Mouse (Mus musculus) erythroid progenitor cell, adult 5-6 weeks (primary cell): ENCODE measurements around the gene Tomm40l. TPM values are rescaled to one million over a fixed set of nuclear protein-coding genes. Genes with fewer than 3 reads are reported as not detected.

Experiments used
- ATAC-seq: replicated peaks from 2 replicates; pipeline ENCODE4 v1.8.0; 2016; ENCODE audit warnings: moderate number of reproducible peaks, mild to moderate bottlenecking, moderate TSS enrichment, inconsistent platforms; ENCODE audit not compliant: poor library complexity, low FRiP score, severe bottlenecking
- total RNA-seq, 2 experiments: library from RNA; stranded (forward) in 1 of 2; stranded (reverse) in 1 of 2; fragments of 150-400 nt in 1 of 2; fragments of 186-747, 209-891 nt in 1 of 2; gene quantifications; 2 replicates each; pipeline versions ENCODE4 v1.2.3 to v1.2.4; 2015 to 2017; ENCODE audit warnings: low replicate concordance in 2 of 2

Gene Tomm40l
- total RNA-seq, 2 experiments from 2014 or later = 4.0 to 4.2 TPM

DNA sequence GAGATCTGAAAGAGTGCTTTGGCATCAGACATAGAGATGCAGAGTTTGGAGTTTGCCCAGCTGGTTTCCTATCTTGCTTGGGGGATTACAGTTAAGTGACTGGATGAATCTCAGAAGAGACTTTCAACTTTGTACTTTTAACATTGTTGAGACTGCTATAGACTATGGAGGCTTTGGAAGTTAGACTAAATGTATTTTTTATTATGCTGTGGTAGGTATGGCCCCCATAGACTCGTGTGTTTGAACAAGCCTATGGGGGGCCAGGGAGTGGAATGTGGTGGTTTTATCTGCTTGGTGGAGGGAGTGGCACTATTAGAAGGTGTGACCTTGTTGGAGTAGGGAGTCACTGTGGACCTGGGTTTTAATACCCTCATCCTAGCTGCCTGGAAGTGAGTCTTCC is 22.8 kb downstream of the Tomm40l start:
- no peak for ATAC-seq

DNA sequence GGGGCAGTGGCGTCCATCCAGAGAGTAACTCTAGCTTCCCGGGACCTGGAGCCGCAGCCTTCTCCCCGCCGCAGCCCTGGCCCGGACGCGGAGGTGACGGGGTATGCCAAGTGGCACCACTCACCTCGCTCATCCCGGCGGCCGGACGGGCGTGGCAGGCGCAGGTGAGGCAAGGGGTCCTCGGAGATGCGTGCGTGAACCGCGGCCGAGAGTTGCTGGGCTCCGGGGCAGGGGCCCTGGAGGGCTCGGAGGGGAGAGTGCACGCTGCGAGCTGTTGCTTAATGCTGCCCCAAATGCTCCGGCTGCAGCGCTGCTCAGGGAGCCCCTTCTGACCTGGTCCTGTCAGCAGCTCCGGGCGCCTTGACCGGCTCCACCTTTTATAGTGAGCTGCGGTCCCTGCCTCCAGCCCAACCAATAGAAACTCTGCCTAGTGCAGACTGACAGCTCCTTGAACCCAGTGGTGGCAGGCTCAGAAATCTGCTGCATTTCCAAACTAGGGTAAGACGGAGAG is 26.4 kb downstream of the Tomm40l start, which contains the start of gene Pcp4l1:
Pcp4l1 (minus strand) TSS at position 382 of the 511 bp plus-strand sequence.
- no peak; the same call in 1 of the 2 replicates for ATAC-seq

DNA sequence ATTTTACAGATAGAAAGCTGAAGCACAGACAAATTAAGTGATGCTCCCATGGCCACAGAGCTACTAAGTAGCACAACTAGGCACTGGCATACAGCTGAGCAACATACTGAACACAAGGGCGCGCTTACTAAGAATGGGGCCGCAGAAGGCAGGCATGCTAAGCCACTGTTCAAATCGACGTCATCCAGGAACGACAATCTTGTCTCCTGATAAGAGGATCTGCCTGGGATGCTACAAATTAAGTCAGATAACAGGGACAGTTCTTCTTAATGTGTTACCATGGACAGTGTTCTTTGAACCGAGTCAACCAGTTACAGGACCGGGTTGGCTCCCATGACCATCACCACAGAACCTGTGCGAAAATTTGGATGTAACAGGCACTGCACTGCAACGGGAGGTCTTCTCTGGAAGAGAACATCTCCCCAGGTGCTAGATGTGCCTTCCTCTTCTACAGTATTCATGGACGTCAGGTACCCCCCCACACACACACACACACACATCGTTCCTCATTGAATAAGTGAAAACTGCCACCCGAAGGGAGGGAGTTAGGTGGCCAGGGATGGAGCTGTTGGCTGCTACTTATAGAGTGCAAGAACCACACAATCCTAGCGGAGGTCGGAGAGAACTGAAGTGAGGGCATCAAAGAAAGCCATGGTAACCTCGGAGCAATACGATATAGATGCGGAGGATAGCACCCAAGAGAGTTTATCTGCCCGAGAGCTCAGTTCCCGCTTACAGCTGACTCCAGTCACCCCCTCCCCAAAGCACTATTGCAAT is 27.1 kb downstream of the Tomm40l start:
- ATAC-seq = no peak

DNA sequence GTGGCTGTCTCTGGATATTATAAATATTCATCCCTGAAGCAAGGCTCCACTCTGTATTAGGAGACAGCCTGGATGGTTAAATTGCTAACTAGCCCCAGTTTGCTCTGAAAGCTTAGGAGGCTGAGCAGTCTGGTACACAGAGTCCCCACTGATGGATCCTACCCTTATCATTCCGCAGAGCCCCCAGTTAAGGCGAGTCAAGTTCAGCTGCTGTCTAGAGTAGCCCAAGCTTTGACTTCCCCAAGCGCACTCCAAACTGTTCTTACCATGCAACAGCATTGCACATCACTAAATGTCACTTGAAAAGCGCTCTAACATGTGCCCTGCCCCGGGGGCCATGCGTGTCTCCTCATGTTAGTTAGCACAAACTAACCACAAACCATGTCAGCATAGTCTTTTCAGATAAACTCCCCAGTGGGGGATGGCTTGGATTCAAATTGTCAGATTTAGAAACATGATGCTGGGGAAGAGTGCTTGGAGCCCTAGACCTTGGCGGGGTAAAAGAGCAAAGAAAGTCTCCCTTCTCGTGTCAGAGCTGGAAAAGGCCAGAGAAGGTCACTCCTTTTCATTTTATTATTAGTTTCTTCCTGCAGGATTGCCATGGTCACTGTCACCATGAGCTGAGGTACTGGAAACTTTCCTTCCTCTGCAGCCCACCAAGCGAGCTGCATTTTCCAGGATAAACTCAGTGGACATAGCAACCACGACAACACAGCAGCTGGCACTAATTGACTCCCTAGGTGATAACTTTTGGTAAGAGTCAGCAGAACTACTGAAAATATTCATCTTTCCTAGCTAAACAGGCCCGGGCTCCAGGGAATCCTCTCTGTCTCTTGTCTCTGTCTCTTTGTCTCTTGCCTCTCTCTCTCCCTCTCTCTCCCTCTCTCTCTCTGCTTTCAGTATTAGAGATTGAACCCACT is 28.1 kb downstream of the Tomm40l start:
- no peak for ATAC-seq

DNA sequence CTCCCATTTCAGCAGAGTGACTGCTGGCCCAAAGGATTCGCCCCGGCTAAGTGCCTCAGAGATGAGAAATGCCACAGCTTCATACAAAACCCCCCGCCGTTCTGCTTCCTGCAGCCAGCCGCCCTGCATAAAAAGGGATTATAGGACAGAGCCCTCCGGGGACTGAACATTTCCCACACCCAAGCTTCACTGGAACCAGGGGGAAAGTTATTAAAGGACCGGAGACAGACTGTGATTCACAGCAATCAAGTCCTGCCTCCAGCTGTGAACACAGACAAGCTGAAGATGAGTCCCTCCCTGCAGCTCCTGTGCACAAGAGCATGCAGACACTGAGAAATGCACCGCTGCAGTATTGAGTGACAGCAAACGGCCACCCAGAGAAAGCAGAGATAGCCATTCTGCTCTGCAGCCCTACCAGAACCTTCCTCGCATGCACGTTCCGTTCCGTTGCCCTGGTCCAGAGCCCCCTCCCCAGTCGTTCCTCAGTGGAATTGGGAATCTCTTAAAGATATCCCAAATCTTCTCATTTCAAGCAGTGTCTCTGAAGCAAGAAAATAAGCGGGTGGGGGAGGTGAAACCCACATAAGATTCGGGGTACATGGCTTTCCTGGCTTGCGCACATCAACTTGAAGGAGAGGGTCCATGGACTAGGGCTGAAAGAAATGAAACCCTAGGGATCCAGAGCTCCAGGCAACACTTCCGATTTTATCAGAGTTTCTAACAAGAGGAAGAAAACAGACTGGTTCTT is 29.0 kb downstream of the Tomm40l start:
- ATAC-seq = no peak

DNA sequence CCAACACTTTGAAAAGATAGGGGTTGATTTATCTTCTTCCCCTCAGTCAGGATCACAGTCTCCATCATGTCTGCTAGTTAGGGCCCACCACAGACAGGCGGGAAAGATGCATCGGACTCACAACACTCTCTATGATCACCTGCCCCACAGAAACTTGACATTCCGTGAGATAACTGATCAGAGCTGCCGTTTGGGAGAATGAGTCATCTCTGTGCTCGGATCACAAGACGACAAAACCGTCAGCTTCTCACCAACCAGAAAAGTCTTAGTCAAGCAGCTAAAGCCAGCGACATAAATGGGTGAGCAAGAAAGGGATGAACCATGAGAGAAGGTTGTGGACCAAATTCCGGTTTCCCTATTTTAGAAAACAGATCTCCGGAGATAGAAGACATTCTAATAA is 30.0 kb downstream of the Tomm40l start:
- no peak for ATAC-seq

DNA sequence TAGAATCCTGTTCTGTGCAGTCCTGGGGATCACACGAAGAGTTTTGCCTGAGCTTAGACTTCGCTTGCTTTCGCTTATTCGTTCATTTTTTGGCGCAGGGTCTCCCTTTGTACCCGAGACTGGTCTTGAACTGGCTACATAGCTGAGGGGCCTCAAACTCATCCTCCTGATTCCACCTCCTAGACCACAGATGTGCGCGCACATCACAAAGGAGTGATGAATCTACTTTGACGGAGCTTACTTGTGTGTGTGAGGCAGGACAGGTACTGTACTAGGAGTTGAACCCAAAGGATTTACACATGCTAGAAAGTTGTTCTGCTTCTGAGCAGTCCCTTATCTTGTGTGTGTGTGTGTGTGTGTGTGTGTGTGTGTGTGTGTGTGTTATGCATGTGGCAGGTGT is 31.5 kb downstream of the Tomm40l start:
- no peak for ATAC-seq

DNA sequence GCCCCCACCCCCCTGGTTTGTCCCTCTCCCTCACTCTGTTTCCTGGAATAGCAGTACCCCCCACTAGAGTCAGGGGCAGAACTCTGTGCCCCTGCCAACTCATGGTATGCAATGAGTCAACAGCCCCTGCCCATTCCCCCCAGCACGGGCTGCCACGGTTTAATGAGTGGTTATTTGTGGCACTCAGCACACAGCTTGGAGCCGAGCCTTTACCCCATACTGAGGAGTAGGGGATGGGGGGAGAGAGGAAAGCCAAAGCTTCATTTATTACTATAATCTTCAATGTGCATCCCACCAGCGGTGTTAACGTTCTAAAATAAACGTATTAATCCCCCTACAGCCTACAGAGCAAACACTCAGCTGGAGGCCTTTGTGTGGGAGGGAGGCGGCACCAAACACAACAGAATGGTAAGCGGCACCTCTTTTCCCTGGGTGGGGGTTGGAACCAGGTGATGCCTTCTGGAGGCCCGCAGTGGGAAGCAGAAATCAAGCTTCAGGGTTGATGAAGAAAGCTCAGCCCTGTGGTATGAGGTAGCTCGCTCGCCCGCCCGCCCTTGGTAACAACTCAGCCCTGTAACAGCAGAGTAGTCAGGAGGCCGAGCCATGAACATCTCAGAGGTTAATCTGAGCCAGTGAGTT is 32.7 kb downstream of the Tomm40l start:
- ATAC-seq = no peak

DNA sequence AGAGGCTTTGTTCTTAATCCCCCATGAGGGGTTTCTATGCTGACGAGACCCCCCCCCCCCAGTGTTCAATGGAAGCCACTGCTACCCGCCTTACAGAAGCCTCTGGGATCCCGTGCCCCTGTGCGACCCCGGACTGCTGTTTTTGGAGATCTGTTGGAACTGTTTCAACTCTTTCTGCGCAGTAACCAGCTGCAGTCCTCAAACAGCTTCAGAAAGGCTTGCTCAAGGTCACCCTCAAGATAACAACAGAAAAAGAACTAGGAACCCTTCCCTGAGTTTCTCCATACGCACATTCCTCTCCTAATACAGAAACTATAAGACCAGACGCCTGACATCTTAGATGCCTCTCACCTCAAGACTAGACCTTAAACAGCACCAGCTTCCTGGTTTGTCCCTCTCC is 33.3 kb downstream of the Tomm40l start:
- ATAC-seq = no peak

DNA sequence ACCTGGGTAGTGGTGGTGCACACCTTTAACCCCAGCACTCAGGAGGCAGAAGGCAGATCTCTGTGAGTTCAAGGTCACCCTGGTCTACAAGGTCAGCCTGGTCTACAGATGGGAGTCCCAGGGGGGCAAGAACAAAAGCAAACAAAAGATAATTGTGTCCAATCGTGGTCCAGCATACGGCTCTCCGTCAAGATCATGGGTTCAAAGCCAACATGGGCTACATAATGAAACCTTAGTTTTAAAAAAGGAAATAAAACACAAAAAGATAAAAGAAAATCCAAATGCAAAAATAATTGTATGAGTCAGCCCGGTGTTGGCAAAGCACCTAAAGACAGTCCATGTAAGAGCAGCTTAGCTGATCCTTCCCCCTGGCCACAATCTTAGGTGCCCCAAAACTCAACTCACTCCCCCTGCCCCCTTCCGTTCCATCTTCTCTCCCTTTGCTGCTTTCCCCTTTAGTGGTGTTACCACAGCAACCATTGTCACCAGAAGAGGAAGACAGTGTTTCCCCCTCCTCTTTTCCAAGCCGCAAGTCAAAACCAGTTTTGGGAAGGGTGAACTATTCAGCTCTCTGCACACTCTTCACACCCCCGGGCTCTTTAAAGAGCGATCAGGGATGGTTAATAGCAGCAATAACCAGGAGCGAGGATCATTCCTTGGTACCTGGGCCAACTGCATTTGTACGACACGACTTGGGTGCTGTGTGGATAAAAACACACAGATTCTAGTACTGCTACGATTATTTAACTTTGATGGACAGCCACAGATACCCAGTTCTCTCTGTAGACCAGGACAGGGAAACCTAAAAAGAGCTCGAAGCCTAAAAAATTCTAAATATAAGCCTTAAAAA is 34.2 kb downstream of the Tomm40l start:
- no peak for ATAC-seq

DNA sequence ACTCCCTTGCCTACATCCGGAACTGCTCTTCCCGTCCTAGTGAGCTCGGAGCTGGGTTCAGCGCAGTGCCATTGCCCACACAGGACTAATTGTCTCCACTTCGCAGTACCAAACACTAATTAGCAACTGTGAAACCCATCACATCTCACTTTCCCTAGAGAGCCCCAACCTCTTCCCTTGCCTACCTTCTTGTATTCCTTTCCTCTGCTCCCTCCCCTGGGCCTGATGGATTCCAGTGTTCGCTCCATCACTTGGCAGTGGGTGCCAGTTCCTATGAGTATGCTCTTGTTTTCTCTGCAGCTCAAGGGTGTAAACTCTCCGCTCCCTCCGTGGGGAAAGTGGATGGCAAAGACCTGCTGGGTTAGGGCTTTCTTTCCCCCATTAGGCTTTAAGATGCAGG is 36.7 kb downstream of the Tomm40l start:
- no peak for ATAC-seq

DNA sequence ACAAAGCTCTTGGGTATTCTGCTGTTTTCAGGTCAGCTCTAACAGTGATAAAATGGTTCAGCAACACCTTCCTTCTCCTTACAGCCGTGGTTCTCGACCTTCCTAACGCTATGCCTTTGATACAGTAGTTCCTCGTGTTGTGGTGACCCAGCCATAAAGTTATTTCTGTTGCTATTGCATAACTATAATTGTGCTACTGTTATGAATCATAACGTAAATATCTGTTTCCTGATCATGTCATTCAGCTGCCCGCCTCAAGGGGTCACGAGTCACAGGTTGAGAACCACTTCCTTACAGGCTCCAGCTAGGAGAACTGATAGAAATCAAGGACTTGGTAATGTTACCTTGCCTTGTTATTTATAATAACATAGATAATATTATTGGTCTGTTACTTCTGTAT is 38.0 kb downstream of the Tomm40l start:
- ATAC-seq = no peak

DNA sequence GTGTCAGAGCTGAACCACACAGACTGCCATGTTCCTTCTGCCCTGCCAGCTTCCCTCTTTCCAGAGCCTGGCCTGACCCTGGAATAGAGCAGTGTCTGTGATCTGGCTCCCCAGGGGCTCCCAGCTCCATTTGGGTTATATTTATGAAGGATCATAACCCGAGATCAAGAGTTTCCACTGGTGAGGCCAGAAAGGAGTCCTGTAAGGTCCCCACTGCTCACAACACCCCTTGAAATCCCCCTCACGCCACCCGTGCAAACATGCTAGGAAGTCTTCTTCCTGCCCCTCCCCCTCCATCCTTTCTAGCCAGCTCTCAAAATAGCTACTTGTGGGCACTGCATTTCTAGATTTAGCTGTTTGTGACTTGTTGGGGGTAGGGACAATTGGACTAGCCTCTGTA is 38.7 kb downstream of the Tomm40l start:
- no peak for ATAC-seq

DNA sequence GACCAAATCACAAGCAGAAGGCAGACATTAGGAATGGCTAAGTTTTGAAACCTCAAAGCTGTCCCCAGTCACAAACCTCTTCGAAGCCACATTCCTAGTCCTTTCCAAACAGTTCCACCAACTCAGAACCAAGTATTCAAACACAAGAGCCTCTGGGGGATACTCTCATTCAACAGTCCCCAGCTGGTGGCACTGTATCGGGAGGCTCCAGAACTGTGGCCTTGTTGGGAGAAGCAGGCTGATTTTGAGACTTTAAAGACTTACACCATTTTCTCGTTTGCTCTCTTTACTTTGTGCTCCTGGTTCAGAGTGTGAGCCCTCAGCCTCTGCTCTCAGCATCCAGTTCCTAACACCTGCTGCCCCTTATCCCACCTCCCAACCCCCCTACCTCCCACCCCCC is 39.3 kb downstream of the Tomm40l start:
- ATAC-seq = no peak

DNA sequence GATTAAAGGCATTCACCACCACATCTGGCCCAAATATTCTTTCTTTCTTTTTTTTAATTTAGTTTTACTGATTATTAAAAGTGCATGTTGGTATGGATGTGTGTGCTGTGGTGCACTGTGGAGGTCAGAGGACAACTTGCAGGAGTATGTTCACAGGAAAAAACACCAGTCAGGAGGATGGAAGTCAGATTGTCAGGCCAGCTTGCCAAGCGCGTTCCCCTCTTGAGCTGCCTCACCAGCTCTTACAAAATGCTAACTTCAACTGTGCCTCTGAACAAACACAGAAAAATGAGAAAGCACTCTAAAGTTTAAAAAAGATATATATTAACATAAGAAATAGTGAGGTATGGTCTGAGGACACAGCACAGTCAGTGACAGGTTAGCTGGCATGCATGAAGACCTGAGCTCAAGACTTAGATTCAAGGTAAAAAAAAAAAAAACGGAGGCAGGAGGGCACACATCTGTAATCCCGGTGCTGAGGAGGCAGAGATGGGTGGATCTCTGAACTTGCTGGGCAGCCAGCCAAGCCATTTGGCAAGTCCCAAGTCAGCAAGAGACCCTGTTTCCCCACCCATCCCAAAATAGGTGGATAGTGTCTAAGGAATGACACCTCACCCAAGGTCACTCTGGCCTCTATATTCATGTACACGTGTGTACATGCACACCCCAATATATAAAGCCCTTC is 42.7 kb downstream of the Tomm40l start:
- ATAC-seq = no peak

DNA sequence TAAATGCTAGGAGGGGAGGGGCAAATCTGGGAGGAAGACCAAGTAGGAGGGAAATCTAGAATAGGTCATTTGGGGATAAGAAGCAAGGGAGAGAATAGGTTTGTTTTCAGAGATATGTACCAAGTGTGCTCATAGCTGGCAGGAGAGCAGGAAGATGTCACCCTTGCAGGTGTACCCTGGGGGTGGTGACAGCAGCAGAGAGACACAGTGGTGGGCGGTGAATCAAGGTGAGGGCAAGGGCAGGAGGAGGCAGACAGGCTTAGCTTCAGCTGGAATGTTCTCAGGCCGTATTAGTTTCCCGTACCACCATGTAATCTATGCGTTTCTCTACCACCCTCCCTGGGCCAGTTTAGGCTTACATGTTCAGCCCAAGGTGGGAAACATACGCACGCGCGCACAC is 49.5 kb downstream of the Tomm40l start:
- ATAC-seq = no peak

DNA sequence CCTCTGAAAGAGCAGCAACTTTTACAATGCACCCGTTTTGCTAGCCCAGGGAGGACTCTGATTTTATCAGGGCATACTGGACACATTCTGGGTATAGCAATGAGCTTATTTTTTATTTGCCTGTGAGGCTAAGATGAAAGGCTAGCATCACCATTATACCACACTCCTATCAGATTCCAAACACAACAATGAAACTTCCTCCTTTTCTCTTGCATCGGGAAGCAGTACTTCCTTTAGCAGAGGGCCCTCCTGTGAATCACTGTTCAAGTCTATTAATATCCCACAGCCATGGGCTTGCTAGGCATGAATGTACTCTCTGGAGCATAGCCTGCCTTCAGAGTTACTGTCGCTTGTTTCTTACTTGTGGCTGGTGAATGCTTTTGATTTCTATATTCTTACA is 51.2 kb downstream of the Tomm40l start:
- ATAC-seq = no peak

DNA sequence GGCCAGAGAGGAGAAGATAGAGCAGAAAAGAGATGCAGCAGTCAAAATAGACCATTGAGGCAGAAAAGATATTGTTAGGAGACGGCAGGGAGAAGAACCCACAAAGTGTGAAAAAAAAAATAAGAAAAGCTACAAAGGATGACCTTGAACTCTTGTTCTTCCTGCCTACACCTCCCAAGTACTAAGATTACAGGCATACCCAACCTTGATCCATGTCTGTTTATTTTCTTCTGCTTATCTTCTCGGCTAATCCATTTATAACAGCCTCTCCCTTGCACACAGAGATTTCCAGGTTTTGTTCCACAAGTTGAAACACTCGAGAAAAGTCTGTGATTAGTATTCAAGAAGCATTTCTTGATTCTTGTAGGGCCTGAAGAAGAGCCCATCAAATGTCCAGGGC is 52.4 kb downstream of the Tomm40l start:
- ATAC-seq = no peak
